Mouse (Mus musculus): ENCODE results near the gene Ate1.
"Not testable (repeated sequence)": the region's sequence is repeated elsewhere in the genome, so short reads cannot be mapped to it uniquely, and the experiment has no call there.

Gene Ate1

GRCm38 (mm10) chr7:130520049-130520425 lies at the start of gene Ate1:
TSS of gene Ate1 (minus strand) at chr7:130520369.
- DNase-seq (ENCODE audit: low spot score): no peak

- no peak for DNase-seq (ENCODE audit: low spot score)
Measured at GRCm38 (mm10) chr7:130568783-130569436, 48.7 kb upstream of the Ate1 start.

- no peak for DNase-seq (ENCODE audit: low spot score)
Measured at GRCm38 (mm10) chr7:130564596-130564995, 44.4 kb upstream of the Ate1 start.

- no peak for DNase-seq (ENCODE audit: low spot score)
Measured at GRCm38 (mm10) chr7:130563880-130564279, 43.7 kb upstream of the Ate1 start.

GRCm38 (mm10) chr7:130563276-130563675 lies 43.1 kb upstream of the Ate1 start:
- DNase-seq (ENCODE audit: low spot score): no peak

- DNase-seq (ENCODE audit: low spot score): no peak
Measured at GRCm38 (mm10) chr7:130560933-130561332, 40.8 kb upstream of the Ate1 start.

GRCm38 (mm10) chr7:130558592-130558991 lies 38.4 kb upstream of the Ate1 start:
- no peak for DNase-seq (ENCODE audit: low spot score)

GRCm38 (mm10) chr7:130555597-130555996 lies 35.4 kb upstream of the Ate1 start:
- no peak for DNase-seq (ENCODE audit: low spot score)

GRCm38 (mm10) chr7:130553321-130553720 lies 33.2 kb upstream of the Ate1 start:
- no peak for DNase-seq (ENCODE audit: low spot score)

- no peak for DNase-seq (ENCODE audit: low spot score)
Measured at GRCm38 (mm10) chr7:130552780-130553179, 32.6 kb upstream of the Ate1 start.

GRCm38 (mm10) chr7:130547635-130548175 lies 27.5 kb upstream of the Ate1 start:
- DNase-seq (ENCODE audit: low spot score): no peak

- peak; percentile 93 for DNase-seq (ENCODE audit: low spot score)
Measured at GRCm38 (mm10) chr7:130546791-130547484, 26.8 kb upstream of the Ate1 start.

- no peak for DNase-seq (ENCODE audit: low spot score)
Measured at GRCm38 (mm10) chr7:130546421-130546790, 26.2 kb upstream of the Ate1 start.

- no peak for DNase-seq (ENCODE audit: low spot score)
Measured at GRCm38 (mm10) chr7:130545893-130546292, 25.7 kb upstream of the Ate1 start.

- DNase-seq (ENCODE audit: low spot score): no peak
Measured at GRCm38 (mm10) chr7:130545401-130545800, 25.2 kb upstream of the Ate1 start.

GRCm38 (mm10) chr7:130543181-130543580 lies 23.0 kb upstream of the Ate1 start:
- DNase-seq (ENCODE audit: low spot score): no peak

- DNase-seq (ENCODE audit: low spot score): no peak
Measured at GRCm38 (mm10) chr7:130540176-130540575, 20.0 kb upstream of the Ate1 start.

GRCm38 (mm10) chr7:130537068-130537467 lies 16.9 kb upstream of the Ate1 start:
- DNase-seq (ENCODE audit: low spot score): no peak

GRCm38 (mm10) chr7:130535174-130535573 lies 15.0 kb upstream of the Ate1 start:
- no peak for DNase-seq (ENCODE audit: low spot score)

- peak; percentile 95 for DNase-seq (ENCODE audit: low spot score)
Measured at GRCm38 (mm10) chr7:130533316-130534260, 13.4 kb upstream of the Ate1 start.

- not testable (repeated sequence) for DNase-seq (ENCODE audit: low spot score)
Measured at GRCm38 (mm10) chr7:130531138-130531537, 11.0 kb upstream of the Ate1 start.

- no peak for DNase-seq (ENCODE audit: low spot score)
Measured at GRCm38 (mm10) chr7:130527306-130527705, 7.1 kb upstream of the Ate1 start.

Data from testis, postnatal 10 days (tissue).